Mouse (Mus musculus) urinary bladder, postnatal 10 days (tissue): ENCODE results near the gene Arhgap23.

Experiments used
- DNase-seq: peaks from one replicate; pipeline ENCODE4 v3.0.0; 2022; ENCODE audit warnings: low spot score

Gene Arhgap23

DNA sequence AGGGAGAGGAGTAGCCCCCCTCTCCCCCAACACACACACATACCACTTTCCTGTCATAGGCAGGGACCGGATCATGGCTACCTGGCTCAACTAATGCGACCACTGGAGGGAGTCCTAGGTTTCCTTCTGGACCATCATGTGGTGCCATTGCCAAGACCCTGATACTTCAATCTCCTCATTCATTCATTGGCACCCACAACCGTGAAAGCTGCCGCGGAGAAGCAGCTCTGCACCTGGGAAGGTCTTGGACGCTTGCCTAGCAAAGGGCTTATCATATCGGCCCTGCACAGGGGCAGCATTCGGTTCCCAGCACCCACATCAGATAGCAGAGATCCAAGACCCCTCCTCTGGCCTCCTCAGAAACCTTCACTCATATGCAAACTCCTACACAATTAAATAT is 91.0 kb downstream of the Arhgap23 start:
- DNase-seq: no peak

DNA sequence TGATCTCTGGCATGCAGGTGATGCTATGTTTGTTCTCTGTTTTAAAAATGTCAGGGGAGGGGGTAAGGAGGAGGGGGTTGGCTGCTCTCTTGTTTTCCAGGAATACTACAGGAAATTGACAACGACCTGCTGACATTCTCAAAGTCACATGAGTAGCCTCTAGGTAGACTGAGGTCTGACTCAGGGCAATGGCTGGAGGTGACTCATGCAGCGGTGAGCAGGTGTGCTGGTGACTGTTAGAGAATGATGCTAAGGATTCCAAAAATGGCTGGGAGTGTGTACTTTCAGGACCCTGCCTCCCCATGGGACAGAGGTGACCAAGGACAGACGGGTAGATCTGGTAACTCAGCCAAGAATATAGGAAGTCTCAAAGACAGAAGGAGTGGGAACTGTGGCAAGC is 92.9 kb downstream of the Arhgap23 start:
- no peak for DNase-seq

DNA sequence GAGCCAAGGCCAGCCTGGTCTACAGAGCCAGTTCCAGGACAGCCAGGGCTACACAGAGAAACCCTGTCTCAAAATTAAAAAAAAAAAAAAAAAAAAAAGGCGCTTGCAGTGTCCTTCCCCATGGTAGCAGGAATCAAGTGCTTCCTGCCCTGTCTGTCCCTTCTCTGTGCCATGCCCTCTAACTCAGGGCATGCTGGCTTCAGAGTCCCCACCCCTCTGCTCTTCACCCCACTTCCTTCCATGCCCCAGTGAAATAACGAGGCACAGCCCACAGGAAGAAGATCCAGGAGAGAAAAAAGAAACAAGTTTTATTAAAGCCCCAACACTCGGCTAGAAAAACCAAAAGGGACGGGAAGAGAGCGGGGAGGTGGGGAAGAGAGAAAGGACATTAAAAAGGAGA is 93.7 kb downstream of the Arhgap23 start:
- DNase-seq: no peak

DNA sequence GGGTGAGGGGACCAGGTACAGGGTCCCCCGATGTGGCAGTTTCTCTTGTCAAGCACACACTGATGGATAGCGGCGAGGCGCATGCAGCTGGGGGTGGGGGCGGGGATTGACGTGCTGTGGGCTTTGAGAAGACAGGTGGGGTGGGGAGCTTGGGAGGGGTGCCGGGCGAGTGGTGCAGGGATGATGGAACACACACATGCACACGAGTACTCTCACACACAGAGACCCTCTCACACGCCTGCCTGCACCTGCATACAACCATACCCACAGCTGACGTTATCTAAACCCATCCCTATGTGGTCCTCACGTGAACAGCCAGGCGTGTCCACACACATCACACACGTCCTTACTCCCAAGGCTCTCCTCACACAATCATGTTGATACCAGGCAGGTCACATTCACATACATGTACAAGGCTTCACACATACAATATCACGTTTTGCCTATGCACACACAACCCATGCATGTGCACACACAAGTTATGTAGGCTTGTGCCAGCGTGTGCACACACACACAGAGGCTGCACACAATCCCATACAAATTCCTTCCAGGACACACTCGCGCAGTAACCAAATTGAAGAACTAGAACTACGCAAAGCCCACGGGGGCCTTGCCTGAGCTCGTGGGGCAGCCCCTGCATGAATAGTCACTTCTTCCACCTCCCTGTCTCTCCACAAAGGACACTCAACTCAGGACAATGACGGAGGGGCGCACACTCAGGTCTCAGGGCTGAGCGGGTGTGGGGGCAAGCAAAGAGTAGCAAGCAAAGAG is 94.6 kb downstream of the Arhgap23 start:
- DNase-seq: no peak

DNA sequence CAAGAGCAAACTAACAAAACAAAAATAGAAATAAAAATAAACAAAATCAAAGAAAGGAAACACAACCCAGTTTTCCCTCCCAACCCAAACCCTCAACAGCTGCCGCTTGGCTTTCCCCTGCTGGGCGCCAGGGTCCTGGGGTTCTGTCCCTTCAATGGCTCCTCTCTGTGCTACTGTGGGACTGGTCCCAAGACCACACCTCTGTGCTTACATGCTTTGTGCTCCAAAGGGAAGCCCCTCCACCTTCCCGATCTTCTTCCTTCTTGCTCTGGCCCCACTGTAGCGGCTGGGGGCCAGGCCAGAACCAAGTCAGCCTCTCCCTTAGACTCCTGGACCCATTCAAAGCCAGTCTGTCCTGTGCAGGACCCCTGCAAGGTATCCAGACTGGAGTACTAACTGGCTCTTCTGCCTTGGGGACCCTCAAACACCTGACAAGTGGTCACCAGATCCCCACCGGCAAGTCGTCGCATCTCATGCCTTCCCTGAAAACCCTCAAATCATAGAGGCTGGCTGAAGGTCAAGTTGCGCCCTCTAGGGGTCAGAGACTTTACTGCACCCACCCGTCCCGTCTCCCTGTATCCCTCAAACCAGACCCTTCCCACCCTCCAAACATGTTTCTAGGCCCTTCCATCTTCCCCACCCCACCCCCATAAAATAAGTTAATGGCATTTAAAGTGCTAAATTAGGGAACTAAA is 95.8 kb downstream of the Arhgap23 start:
- no peak for DNase-seq

DNA sequence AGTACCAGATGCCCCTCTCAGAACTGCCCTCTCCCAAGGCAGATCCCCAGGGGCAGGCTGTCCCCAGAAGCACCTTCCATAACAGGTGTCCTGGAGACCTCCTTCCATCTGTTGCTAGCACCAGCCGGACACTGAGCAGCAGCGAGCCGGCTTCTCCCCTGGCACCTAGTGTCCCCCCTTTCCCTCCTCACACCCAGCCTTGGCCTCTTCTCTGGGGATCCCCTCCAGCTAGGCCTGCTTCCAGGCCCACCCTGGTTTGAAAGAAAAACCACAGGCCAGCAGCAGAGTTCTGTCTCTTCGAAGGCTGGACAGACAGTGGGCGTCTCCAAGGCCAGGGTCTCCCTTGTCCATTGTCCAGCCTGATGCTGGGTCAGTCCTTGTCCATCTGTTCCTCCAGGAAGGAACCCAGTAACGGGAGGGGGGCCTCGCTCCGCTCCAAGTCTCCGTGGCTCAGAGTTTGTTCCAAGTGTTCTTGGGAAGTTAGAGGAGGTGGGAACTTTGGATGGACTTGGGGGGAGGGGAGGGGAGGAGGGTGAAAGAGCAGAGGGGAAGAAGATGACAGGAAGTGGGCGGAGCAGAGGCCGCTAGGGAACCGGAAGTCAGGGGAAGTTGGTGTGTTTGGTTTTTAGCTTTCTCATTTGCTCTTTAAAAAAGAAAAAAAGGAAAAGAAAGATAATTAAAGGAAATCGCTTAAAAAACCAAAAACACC is 96.5 kb downstream of the Arhgap23 start:
- no peak for DNase-seq

DNA sequence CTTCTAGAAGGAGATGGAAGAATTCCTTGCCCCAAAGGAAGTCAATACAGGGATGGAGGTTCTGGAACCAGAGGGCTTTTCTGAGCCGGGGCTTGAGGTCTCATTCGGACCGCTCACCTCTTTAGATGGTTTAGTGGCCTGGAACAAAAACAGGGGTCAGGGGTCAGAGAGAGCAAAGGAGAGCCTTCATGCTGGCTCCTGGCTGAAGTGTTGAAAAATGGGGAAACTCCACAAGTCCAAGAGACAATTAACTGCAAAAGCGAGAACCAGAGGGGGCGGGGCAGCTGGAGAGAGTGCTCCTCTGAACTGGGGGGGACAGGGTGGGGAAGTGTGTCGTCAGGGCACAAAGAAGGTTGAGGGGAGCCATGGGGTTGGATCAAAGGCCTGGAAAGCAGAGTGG is 97.2 kb downstream of the Arhgap23 start:
- no peak for DNase-seq

DNA sequence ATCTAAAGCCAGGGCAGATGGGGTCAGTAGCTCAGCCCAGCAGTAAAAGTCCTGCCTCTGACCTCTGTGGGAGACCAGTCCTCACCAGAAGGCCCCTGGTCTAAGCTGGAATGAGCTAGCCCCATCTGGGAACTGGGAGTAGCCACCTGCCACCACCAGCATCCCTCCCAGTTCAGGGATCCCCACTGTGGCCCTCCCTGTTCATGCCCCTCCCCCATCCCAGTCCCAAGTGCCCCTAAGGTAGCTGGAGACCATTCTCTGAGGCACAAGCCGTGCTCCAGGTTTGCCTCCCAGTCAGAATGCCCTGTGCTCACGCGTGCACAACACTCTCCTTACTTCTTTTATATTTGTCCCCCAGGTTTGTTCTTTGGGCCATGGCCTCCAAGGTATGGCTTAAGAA is 97.7 kb downstream of the Arhgap23 start:
- no peak for DNase-seq

DNA sequence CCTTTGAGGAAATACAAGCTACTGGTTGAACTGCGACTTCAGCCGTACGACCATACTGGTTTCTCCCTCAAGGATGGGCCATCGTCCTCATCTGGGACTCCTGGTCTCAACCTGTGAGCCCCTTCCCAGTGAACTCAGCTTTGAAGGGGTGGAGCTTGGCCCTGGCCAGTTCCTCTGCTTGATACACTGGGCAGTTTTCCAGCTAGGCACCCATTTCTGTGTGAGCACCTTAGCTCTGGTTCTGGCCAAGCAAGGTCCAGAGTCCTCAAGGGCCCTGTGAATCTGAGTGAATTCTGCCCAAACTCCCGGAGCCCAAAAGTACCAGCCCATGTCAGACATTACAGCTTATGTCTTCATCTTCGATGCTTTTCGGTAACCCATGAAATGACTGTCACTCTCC is 105.2 kb downstream of the Arhgap23 start:
- no peak for DNase-seq

DNA sequence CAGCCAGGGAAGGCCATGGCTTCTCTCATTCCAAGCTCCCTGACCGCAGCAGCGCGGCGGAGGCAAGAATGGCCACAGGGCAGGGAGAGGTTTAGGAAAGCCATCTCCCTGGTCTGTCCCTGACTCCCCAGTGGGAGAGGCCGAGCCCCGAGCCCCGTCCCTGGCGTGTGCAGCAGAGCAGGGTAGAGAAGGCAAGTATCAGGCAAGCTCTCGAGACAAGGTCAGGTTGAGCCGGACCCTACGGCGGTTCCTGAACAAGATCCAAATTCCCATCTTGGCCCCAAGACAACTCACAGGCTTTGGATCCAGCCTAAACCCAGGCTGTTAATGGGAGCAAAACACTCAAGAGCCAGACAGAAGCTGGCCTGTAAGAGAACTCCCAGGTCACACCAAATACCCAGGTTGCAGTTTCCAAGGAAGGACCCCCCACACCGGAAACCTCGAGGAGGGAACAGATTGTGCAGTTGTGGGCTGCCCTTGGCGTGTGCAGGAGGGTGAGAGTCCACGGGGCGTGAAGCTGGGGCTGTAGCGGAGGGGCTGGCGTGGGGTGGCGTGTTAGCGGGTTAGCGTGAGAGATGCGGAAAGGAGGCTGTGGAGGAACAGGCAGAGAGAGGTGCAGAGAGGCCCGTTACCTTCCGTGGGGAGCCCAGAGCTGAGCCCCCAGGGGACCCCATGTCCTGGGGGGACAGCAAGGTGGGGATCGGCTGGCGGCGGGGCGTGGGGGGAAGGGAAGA is 106.6 kb downstream of the Arhgap23 start:
- DNase-seq: no peak

DNA sequence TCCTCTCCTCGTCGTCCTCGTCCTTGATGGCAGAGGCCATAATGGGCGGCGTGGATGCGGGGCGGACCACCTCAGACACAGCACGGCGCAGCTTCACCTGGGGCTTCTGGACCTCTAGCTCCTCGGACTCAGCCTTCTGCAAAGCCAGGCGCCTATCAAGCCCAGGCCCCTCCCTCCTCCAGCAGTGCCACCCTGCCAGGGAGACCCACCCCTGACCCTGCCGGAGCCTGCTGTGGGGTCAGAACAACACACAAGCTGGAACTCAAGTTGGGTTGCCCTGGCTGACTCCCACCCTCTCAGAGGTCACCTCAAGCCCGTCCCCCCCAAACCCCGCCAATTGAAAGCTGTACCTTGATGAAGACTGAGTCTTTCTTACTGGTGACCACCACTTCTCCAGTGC is 107.8 kb downstream of the Arhgap23 start:
- DNase-seq: no peak

DNA sequence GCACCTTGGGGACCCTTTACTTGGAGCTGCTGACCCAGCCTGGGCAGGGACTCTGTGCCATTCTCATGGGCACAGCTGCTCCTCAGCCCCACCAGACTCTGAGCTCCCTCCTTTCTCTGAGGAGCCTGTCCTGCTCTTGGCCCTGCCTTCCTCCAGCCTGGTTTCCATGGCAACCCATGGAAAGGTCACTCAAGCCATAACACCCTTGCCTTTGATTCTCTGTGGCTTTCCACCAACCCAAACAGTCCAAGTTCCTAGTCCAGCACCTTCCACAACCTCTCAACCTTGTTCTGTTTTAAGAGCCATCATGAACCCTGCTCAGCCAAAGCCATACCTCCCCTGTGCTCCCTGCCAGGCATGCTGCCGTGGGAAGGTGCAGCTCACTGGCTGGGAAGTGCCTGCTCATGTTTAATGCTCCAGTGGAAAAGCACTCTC is 108.5 kb downstream of the Arhgap23 start:
- DNase-seq: no peak

DNA sequence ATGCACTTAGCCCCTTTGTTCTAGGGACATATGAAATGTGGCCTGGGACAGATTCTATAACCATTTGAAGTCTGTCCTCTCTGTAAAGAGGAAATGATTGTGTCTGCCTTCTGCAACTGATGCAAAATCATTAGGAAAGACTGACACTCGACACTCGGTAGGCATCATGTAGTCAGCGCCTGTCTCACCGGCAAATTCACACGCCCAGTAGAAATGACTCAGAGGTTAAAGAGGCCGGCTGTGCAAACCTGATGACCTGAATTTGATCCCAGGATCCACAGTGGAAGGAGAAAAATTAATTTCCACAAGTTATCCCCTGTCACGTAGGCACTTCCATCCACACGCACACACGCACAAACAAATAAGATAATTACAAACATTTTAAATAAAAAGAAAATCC is 109.0 kb downstream of the Arhgap23 start:
- DNase-seq: no peak

DNA sequence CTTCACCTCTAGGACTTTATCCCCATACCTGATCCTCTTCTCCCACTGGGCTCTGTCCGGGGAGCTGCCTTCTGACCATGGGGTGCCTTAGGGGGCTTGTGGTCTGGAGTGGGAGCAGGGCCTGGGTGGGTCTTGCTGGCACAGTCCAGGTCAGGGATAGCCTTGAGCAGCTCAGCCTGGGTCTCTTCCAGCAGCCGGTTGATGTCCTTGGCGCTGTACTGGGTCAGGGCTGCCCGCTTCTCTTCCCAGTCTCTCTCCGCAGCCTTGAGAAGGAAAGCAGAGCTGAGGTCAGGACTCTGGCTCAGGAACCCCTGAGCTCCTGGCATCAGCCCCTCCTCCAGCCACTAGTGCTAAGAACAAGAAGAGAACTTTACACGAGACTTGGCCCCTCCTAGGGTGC is 110.0 kb downstream of the Arhgap23 start:
- no peak for DNase-seq

DNA sequence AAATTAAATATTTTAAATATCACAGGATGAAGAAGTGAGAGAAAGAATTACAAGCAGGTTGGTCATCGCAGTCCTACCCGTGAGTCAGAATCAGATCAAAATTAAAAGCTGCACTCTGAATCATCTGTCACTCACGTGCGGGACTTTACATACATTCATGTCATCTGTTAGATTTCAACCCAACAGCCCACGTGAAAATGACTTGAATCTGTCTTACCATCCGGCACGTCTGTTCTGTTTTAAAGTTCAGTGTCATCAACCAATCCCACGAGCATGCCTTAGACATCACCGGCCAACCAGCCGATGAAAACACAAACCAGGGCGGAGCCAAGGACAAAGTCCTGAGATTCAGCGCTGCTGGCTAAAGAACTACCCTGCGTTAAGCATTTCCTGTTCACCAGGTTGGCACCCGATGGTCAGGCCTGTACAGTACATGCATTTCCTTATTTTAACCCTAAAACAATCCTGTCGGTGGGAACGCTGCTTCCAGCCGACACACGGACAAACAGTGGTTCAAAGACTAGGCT is 113.0 kb downstream of the Arhgap23 start:
- DNase-seq: no peak

DNA sequence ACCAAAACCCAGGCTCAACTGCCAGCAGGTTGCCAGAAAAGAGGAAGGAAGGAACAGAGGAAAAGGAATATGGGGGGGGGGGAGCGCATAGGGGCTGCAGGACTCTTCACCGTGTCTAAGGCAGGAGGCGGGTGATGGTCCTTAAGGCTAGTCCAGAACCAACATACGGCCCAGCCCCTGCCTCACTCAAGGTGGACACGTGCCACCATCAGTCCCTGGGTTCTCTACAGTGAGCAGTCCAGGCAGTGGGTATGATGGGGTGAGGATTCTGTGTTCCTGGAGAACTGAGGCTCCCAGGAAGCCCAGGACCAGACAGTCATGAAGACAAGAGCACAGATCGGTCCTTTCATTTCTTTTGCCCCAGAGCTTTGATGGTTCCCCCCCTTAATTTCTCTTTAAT is 114.7 kb downstream of the Arhgap23 start:
- DNase-seq: no peak

DNA sequence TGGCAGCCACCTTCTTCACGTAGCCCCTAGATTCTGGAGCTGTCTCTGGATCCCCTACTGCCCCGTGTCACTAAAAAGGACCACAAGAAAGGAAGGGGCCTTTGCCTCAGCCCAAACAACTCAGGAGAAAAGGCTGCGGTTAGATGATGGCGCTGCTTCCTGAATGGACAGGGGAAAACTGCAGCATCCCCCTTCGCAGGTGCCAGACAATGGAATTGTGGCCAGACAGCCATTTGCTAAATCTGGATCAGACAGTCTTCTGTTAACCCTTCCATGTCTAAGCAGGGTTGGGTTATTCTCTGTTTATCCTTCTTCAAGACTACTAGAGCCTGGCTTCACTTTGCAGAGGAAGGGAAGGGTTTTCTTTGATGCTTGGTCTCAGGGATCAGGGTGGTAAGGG is 115.6 kb downstream of the Arhgap23 start:
- no peak for DNase-seq

DNA sequence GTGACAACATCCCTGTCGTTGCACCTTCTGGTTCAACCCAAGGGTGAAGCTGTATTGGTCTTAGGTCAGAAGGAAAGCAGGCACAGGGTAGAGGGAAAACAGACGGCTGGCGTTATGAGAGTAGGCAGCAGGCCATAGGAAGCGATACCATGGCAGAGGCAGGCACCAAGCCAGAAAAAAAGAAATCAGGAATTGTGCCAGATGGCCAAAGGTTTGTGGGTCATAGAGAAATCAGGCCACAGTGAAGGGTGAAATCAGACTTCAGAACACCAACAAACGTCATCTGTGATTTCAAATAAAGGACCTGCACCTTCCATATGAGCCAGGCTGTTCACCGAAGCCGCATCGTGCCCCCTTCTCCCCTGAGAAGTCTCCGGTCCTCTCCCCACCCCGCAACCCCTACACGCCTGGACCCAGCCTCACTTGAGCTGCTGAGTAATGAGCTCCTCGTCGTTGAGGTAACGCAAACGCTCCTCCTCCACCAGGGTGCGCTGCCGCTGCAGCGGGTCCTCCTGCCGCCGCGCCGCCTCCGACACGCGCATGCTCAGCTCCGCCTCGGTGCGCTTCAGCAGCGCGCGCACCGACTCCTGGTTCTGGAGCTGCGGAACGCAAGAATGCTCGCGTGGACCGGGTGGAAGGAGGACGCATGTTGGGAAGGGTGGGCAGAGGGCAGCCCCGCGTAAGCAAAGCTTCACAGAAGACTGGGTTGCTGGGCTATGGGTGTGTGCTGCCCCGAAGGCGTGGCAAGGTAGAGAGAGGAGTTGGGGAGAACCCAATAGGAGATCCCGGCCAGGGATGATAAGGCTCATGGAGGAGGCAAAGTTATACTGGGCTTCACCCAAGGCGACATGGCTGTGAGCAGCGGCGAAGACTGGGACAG is 116.3 kb downstream of the Arhgap23 start:
- peak; percentile 59 for DNase-seq

DNA sequence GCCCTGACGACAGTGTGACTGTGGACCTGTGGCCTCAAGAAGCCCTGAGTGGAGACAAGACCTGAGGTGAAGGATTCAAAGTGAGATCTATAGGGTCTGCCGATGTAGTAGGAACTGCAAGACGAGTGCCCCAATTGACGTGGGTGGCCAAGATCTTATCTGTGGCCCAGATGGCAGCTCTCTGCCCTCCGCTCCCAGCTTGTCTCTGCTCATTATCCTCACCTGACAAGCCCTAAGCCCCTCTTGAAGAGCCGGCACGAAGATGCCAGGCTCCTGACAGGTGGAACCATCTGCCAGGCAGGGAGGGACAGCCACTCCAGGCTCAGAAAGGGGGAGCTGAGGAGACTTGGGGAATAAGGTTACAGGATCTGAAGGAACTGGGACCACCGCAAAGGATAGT is 117.0 kb downstream of the Arhgap23 start:
- DNase-seq: no peak

DNA sequence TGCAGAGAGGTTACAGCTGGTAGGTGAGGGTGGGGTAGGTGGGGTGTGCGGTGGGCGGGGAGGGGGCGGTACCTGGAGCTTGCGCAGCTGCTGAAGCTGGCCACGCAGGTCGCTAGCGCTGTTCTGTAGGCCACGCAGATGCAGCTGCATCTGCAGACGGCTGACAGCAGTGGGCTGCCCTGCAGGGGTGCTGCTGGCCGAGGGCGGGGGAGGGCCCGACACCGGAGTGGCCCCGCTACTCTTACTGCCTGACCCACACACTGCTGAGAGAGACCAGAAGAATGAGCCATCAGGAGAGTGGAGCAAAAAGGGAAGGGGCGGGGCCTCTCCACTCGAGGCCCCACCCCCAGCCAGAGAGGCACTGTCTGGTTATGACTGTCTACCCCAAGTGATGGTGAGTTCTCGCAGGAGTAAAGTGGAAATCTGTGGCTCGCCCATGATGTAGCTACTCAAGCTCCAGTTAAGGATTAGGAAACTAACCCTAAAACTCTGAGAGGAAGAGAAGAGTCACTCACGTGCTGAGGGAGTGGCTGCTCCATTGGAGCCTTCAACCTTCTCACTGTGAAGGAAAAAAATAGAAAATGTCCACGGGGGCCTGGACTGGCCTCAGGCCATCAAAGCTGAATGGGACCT is 117.7 kb downstream of the Arhgap23 start:
- no peak for DNase-seq

DNA sequence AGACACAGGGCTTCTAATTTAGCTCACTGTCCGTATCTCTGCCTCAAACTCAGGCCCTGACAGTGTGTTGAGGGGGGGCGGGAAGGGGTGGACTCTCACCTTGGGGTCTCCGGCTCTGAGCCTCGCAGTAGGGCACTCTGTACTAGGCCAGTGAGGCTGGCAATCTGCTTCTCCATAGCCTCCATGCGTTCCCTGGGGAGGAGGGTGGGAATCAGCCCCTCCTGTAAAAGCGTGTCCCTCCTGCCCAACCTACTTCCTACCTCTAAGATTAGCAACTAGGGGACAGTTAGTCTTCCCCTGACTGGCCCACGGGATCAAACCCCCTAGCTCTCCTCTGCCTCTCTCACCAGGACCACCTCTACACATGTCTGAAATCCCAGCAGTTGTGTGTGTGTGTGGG is 118.3 kb downstream of the Arhgap23 start:
- no peak for DNase-seq
